Mouse (Mus musculus) heart, embryonic 15.5 days (tissue): ENCODE results near the gene Neu2. TPM values are rescaled to one million over a fixed set of nuclear protein-coding genes. Genes with fewer than 3 reads are reported as not detected.

ENCODE experiments used
- polyA plus RNA-seq: library from polyadenylated mRNA; unstranded; fragments of >200 nt; fragmentation: Nextera tagmentation; extraction: Ambion mirVana; gene quantifications from 2 replicates; pipeline ENCODE4 v1.2.1, GENCODE M21; 2015

Gene Neu2
- polyA plus RNA-seq, 1 experiment from 2014 or later: 0.53 TPM

Other genes starting within 250 kb of the Neu2 start
- gene Efhd1, start 245.5 kb upstream of the Neu2 start, polyA plus RNA-seq: 0.23 and 1.6 TPM in 2 replicates
- gene Gigyf2, start 182.9 kb upstream of the Neu2 start, polyA plus RNA-seq: 30.8 and 34.9 TPM in 2 replicates
- gene Kcnj13, start 115.2 kb upstream of the Neu2 start, polyA plus RNA-seq: 0.35 and 0.62 TPM in 2 replicates
- 1.1 TPM in 1 of 2 replicates, not detected in the other for gene Snorc, start 39.6 kb upstream of the Neu2 start, polyA plus RNA-seq
- 0.34 and 1.0 TPM in 2 replicates for gene Ngef, start 64.0 kb downstream of the Neu2 start, polyA plus RNA-seq
- 4.4 and 11.5 TPM in 2 replicates for gene Inpp5d, start 110.4 kb downstream of the Neu2 start, polyA plus RNA-seq
- gene Atg16l1, start 246.0 kb downstream of the Neu2 start, polyA plus RNA-seq: 22.6 and 25.0 TPM in 2 replicates